Mouse (Mus musculus) cerebellum, adult 9-11 months (tissue): ENCODE measurements around the gene Cd37.
"Not testable (repeated sequence)": the region's sequence is repeated elsewhere in the genome, so short reads cannot be mapped to it uniquely, and the experiment has no call there.

Experiments used
- DNase-seq: peaks from one replicate; pipeline ENCODE4 v3.0.0; 2022

Cd37 gene

DNA sequence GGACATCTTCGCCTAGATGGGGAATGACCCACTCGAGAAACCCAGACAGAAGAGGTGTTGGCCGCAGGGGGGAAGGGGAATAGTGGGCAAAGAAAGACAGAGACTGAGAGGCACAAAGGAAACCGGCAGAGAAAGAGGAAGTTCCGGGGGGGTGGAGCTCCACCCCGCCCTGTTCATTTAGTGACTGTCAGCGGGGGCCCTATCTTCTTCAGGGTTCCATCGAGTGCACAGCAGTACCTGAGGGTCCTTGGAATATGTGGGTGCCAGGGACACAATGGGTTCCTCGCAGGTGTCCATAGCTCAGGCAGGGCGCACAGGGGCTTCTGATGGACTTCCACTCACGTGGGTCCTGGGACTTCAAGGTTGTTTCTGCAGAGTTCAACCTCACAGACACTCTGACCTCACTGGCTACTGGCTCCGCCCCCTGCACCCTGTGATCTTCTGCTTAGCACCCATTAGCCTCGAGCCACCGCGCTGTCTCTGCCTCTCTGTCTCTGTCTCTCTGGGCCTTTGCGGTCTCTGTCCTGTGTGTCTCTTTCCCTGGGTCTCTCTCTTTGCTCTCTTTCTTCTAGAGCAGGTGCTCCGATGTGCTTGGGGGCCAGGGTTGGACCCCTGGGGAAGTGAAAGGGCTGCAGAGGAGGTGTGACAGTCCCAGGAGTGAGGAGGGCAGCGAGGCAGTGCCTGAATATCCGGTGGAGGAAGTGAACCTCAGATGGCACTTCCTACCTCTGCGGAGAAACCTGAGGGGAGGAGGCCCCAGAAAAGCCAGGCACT is at the start of gene Cd37:
TSS of gene Cd37 (minus strand) at position 393 of the 774 bp plus-strand sequence.
- DNase-seq: no peak

DNA sequence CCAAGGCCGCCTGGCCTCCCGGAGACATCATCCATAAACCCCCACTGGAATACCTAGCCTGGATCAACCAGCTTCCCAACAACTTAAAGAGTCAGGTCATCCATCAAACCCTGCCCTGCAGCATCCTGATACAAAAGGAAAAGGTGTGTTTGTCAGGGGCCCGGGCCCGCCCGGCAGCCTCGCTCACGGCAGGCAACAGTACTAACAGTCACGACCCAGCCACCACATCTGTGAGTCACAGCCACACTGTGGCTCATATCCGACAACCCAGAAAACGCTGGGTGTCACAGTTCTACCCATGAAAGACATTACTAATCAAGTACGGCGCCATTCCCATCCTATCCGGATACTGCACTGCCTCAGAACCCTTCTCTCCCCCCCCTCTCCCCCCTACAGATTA is 47.6 kb upstream of the Cd37 start:
- DNase-seq: no peak

DNA sequence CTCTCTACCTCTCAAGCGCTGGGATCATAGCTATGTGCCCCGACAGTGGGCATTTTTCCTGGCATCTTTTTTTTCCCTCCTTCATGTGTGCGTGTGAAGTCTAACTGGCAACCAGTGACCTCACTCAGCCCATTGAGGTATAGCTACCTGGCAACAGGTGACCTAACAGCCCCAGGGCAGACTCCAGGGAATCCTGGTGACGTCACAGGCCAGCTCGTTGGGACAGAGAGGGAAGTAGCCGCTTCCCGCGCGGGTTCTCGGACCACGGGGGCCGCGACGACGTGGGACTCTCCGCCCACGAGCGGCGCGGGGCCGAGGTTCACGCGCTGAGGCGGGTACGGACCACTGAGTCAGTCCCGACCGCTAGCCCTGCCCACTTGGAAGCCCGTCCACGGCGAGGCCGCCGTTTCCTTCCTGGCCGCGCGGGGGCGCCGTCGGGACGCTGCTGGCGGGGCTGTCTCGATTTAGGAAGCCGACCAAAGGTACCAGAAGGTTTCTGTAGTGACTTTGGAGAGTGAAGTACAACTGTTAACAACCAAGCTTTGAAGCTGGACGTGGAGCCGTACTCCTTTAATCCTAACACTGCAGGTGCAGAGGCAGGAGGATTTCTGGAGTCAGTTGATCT is 38.3 kb upstream of the Cd37 start, which contains the start of gene Slc6a21:
TSS of gene Slc6a21 (plus strand) at position 378 of the 625 bp plus-strand sequence.
- peak; percentile 72 for DNase-seq

DNA sequence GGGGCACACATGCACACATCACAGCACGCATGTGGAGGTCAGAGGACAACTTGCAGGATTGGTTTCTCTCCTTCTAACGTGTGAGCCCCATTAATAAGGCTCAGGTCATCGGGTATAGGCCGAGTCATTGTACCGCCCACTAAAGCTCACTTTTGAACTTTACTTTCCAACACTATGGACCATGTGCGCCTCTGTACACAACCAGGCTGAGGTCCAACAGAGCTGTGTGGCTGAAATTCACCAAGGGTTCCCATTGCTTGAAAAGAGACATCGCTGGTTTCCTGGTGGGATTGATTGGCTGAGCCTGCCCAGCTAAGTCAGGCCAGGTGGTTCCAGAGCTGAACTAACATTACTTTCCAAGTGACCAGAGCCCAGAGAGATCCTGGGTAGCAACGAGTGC is 34.8 kb upstream of the Cd37 start:
- no peak for DNase-seq

DNA sequence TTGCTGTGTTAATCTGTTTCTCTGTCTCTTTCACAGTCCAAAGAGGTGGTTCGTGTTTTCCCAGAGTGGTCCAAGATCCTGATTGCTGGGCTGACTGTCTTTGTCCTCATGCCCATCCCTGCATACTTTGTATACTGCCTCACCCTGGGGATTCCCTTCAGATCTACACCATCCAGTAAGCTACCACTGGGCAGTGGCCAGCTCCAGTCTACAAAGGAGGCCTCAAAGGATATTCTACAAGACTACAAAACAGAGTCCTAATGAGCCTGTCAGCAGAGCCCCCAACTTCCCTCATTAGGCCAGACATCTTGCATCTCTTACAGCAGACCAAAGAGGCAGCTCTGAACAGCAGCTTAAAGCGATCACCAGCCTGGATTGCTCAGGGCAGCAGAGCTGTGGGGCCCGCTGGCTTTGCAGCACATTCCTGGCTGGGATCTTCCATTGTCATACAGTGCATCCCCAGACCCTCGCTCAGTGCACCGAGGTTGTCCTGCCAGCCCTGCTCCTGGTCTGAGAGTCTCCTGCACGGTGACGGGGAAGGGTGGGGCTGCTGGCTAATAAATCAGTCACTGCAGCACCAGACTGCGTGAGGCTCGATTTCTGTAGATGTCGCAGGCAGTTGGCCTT is 34.0 kb upstream of the Cd37 start:
- DNase-seq: no peak

DNA sequence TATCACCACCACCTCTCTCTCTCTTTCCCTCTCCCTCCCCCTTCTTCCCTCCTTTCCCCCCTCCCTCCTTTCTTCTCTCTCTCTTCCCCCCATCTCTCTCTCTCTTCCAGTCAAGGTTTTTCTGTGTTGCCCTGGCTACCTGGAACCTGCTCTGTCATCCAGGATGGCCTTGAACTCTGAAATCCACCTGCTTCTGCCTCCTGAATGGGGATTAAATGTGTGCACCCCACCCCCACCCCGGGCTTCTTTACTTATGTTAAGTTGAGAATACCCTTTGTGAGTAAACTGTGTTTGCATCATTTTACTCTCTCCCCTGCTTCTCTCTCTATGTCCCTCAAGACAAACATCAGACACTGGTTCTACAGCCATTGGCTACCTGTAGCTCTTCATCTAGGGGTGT is 26.6 kb upstream of the Cd37 start:
- DNase-seq: no peak

DNA sequence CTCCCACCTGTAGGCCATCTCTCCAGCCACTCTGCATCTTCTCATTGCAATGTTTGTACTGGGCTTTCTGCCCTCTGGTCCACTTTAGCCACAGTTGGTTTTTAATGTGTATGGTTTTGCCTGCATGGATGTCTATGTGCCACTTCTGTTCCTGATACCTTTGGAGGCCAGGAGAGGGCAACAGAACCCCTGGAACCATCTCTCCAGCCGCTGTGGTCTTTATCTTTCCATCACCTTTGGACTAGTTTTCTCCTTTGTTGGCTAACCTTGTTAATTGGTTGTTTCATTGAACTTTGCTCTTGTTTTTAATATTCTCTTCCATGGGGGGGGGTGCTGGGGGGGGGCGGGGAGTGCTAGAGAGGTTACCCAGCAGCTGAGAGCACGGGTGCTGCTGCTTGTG is 25.4 kb upstream of the Cd37 start:
- no peak for DNase-seq

DNA sequence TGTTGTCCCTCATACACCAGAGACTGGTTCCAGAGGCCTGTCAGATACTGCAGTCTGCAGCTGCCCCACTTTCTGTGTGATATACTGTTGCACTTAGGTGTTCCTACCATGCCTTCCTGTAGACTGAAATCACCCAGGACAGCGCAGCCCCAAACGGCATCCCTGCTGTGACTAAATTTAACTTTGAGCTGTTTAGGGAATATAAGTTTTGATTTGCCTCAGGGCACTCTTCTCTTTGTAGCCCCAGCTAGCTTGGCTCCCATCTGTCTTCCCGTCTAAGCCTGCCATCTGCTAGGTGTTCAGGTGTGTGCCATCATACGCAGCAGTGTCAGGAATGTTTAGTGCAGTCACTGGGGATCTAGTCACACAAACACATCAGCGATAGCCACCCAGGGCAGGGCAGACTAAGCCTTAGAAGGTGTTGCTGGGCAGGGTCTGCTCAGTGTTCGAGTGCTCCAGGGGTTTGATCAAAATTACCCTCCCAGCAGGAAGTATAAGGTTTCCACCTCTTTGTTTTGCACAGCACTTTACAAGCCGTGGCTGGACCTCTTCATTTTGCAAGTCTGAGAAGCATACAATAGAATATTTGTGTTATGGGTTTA is 24.2 kb upstream of the Cd37 start:
- no peak for DNase-seq

DNA sequence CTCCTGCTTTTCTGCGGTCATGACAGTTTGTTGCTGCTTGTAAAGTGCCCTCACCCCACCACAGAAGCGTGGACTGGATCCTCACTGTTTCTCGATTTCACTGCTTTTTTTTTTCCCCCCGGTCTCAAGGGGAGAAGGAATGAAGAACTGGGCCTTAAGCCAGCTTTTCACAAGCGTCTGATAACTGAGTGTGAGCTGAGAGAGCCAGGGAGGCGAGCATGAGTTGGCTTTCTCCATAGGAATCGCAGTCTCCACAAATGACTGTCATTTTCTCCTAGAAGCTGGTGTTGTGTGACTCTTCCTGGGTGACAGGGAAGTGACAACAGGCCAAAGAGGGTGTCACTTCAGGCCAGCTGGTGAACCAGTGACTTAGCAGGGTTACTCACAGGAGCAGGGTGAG is 23.4 kb upstream of the Cd37 start:
- no peak for DNase-seq

DNA sequence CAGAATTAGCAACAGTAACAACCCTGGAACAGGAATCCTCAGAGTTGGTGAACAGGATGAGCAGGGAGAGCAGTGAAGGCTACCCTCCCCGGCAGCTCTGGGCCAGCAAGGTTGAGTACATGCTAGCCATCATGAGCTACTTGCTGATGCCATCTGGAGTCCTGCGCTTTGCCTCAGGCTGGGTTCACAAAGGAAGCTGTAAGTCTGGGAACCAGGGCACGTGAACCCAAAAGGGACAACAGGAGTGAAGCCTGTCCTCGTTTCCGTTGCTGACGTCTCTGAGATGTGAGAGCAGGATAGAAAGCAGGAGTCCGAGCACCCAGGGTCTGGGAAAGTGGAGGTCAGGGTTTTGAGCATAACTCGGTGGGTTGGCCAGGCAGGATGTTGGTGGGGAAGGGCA is 20.4 kb upstream of the Cd37 start:
- DNase-seq: no peak

DNA sequence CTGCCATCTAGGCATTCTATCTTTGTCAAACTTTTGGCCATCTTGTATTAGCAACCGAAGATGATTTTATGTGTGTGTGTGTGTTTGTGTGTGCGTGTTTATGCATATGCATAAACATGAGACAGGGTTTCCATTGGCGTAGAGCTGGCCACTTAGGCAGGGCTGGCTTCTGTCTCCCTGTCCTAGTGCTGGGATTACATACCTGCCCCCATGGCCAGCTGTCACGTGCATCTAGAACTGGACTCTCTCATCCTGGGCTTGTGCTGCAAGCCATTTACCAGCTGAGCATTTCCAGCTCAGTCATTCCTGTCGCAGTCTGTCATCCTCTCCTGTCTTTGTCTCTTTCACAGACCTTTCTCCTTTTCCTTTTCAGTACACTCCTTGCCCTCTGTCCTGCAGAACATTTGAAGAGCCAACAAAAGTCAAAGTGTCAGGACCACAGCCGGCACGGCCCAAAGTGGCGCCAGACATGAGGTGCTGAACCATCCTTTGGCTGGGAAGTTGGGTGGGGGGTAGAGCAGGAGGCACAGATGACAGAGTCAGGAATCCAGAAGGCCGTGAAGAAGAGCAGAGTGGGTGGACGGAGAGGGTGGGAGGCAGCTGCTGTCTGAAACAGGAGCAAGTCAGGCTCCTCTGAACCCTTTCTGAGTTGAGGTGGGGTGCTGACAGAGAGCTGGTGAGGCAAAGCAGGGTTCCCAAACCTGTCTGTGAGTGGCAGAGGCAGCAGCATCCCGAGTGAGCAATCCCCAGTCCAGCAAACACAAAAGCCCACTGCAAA is 18.3 kb upstream of the Cd37 start:
- no peak for DNase-seq

DNA sequence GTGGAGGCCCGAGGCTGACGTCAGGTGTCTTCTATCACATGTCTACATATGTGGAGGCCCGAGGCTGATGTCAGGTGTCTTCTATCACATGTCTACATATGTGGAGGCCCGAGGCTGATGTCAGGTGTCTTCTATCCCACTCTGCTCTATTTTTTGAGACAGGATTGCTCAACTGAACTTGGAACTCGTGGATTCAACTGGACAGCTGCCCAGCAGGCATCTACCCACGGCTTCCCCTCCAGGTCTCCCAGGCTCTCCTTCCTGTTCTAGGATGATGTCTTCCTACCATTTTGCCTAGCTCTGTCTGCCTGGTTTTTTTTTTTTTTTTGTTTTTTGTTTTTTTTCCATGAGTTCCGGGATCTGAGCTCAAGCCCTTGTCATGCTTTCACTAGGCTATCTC is 16.9 kb upstream of the Cd37 start:
- DNase-seq: not testable (repeated sequence)

DNA sequence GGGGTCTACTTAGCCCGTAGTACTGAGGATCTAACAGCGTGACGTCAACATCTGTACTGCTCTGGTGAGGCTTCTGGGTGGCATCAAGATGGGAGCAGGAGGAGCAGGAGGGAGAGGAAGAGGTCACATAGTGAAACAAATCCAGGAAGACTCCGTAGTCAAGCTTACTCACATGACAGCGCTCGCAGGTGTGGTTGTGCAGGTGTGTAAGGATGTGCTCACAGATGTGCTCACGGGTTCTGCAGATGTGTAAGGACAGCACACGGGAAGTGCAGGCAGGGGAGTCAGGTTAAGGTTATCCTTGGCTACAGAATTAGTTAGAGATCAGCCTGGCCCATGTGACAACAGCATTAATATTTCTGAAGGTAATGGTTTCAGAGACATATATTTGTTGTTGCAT is 14.9 kb upstream of the Cd37 start:
- DNase-seq: no peak

DNA sequence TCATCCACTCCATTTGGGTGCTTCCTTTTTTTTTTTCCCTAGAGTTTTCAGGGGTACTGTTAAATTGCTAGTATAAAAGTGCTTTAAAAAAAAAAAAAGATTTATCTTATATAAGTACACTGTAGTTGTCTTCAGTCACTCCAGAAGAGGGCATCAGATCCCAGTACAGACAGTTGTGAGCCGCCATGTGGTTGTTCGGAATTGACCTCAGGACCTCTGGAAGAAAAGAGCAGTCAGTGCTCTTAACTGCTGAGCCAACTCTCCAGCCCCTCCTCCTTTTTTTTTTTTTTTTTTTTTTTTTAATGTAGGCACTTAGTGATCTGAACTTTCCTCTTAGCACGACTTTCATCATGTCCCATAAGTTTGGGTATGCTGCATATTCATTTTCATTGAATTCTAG is 8.8 kb upstream of the Cd37 start:
- DNase-seq: no peak

DNA sequence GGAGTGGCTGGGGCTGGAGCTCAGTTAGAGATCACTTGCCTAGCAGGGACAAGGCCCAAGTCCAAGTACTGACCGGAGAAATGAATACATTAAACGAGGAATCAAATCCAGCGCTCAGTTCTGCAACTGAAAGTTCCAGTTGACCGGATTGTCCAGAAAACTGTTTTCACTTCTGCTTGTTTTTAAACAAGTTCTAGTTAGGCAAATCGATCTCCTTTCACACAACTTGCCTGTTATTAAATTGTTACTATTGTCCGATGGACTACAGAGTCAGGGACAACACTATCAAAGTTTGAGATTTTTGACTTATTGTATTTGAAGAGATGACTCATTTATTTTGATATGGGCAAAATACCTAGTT is 2.5 kb upstream of the Cd37 start:
- no peak for DNase-seq

DNA sequence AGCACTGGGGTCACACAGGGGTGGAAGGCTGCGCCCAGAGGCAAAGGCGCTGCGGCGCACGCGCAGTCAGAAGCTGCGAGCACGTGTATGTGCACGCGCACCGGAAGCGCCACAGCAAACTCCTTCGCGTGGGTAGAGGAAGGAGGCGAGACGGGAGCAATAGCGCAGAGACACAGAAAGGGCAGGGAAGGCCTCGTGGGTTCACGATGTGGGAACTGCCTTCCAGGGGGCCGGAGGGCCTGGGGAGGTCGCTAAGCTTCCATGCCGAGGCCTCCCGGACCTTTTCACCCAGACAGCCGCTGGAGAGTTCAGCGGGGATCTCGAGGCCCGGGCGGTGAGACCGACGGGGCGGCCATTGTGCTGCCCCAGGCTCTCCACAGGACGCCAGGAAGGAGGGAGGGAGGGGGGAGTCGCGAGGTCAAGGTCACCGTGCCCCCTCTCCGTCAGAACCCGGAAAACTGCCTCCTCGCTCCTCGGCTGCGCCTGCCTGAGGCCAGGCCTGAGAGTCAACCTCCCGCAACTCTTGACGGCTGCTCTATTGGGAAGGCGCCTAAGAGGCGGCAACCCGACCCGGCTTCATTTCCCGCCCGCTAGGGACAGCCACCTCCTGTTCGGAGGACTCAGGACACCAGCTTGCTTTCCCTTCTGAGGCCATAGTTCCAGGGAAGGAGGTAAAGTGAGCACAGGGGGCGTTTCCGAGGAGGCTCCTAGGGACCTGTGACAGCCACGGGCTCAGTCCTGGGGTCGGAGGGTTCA is 1.9 kb upstream of the Cd37 start, which contains the start of gene Slc6a16:
TSS of gene Slc6a16 (plus strand) at position 453 of the 756 bp plus-strand sequence.
- no peak for DNase-seq

DNA sequence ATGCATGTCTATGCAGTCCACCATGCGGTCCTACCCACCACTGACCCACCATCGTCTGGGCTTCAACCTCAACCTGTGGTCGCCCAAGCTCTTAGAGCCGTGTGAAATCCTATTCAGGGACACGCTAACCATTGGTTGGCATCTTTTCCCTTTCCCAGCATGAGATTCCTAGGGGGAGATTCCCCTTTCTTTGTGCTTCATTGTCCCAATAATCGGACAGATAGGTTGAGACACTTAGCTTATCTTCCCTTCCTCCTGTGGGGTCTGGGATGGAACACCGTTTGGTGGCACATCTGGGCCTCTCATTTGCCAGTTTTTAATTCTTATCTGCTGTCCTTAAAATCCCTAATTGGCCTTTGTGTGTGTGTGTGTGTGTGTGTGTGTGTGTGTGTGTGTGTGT is 1.2 kb upstream of the Cd37 start:
- no peak for DNase-seq

DNA sequence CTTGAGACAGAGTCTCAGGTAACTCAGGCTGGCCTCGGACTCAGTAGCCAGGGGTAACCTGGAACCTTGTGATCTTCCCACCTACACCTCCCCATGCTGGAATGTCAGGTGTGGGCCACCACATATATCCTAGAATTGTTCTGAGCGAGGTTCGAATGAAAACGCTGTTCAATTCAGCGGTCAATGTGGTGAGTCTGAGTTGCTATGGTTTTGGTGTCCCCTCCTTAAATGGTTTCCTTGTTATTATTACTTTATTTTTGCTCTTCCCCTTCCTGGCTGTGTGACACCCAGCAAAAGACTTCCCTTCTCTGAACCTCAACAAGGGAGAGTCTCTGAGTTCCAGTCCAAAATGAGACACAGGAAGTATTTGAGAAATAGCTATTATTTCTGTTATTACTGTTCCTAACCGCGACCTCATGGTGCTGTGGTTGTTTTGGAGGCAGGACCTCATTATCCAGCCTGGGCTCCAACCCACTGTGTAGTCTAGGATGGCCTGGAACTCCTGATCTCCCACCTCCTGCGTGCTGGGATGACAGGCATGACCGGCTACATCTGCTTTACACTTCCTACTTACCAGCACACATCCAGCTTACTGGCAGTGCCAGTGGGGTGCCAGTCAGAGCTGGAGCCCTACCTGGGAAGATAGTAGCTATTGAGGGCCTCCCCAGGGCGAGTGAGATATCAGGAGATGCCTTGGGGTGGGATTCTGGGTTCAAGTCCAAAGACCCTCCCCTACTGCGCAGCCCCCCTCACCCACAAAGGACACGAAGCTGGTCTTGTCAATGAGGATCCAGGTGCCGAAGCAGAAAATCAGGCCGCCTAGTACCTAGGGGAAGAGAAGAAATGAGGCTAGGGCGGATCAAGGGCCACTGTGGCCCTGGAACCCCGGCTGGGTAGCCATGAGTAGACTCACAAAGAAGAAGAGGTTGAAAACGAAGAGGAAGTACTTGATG is 892 bp downstream of the Cd37 start:
- DNase-seq: no peak

DNA sequence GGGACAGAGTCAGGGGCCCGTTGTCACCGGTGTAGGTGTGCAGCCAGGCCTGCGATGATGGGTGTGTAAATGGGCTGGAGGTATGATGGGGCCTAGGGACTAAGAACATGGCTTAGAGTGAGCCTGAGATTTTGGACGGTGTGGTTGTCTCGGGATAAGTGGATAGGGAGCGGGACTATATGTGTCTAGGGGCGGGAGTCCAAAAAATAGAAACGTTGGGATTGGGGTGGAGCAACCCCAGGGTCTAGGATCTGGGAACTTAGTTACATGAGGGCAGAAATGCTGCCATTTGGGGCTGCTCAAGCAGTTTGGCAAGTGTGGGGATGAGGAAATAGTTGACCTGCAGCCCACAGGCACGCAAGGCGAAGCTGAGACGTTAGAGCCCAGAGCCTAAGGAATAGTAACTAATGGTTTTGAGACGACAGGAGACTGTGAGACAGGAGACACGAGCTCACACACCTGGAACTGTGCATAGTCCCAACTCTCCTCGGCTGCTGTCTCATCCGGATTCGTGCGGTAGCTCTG is 3.2 kb downstream of the Cd37 start:
- no peak for DNase-seq

DNA sequence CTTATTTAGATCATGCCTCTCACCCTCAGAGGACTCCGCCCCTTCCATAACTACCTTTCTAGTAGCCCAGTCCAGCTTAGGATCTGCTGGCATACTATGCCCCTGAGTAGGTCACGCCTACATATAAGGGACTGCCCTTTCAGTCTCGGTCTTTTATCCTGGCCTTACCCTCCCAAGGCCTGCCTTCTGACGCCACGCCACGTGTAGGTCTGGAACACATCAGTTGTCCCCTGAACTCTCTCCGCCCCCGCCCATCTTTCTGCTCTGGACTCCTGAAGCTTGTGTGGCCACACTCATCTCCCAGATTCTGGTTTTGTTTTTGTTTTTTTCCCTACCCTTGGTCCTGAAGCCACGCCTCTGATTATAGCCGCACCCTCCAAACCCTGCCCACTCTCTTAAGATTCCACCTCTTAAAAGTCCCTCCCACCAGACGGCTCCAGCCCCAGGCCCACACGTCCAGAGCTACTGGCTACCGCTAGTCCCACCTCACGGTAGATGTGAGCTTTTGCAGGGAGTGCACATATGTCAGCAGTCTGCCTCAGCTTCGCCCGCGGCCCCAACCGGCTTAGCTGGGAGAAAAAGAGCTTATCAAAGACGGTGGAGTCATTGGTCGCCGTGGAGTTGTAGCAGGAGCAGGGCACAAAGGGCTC is 3.9 kb downstream of the Cd37 start:
- no peak for DNase-seq
